Mouse (Mus musculus) neural tube, embryonic 12.5 days (tissue): ENCODE measurements around the gene Spp1. TPM values are rescaled to one million over a fixed set of nuclear protein-coding genes. Genes with fewer than 3 reads are reported as not detected.

Experiments
- ATAC-seq: fragments of 200-750 bp; cut with Nextera tagmentation; 2 replicates; pipeline ENCODE4 v1.8.0; 2017; ENCODE audit warnings: low read depth, mild to moderate bottlenecking, moderate TSS enrichment, moderate library complexity; ENCODE audit not compliant: low FRiP score
- H3K27ac ChIP-seq: fragments of 300-500 bp; sonication (generic); 2 replicates; pipeline ENCODE4 v1.5.1; 2016
- H3K27me3 ChIP-seq: fragments of 300-500 bp; sonication (generic); replicated peaks from 2 replicates; pipeline ENCODE4 v1.6.1; 2016; ENCODE audit warnings: mild to moderate bottlenecking
- H3K36me3 ChIP-seq: fragments of 300-500 bp; sonication (generic); 2 replicates; pipeline ENCODE4 v1.6.1; 2016; ENCODE audit warnings: mild to moderate bottlenecking
- H3K4me1 ChIP-seq: fragments of 300-500 bp; sonication (generic); 2 replicates; pipeline ENCODE4 v1.6.1; 2016
- H3K4me2 ChIP-seq: fragments of 300-500 bp; sonication (generic); replicated peaks from 2 replicates; pipeline ENCODE4 v1.6.1; 2016; ENCODE audit warnings: mild to moderate bottlenecking
- H3K4me3 ChIP-seq: fragments of 300-500 bp; sonication (generic); 2 replicates; pipeline ENCODE4 v1.5.1; 2016
- H3K9ac ChIP-seq: fragments of 300-500 bp; sonication (generic); 2 replicates; pipeline ENCODE4 v1.6.1; 2016; ENCODE audit warnings: mild to moderate bottlenecking
- H3K9me3 ChIP-seq: fragments of 300-500 bp; sonication (generic); 2 replicates; pipeline ENCODE4 v1.6.1; 2016; ENCODE audit warnings: mild to moderate bottlenecking
- WGBS: fragments of 180-500 bp; shearing (Covaris S2); methylation state at CpG from one replicate; pipeline ENCODE4 v1.1.7; 2016; 5-methylcytosine and 5-hydroxymethylcytosine counted together
- polyA plus RNA-seq: library from polyadenylated mRNA; unstranded; fragments of >200 nt; fragmentation: Nextera tagmentation; extraction: Ambion mirVana; gene quantifications from 2 replicates; pipeline ENCODE4 v1.2.1, GENCODE M21; 2016

Spp1 gene
- polyA plus RNA-seq, 1 experiment from 2014 or later: 4.3 TPM

GRCm38 (mm10) chr5:104406756-104407155 is 28.2 kb upstream of the Spp1 start:
- Histone ChIP-seq H3K27me3 (no peaks in the 10 kb centered on the region), H3K36me3 (no peaks in the 10 kb centered on the region), H3K27ac (no peak overlapping the region), H3K4me3 (no peak overlapping the region), H3K9ac (no peak overlapping the region), H3K9me3 (no peaks in the 10 kb centered on the region), H3K4me1 (no peaks in the 10 kb centered on the region), H3K4me2 (no peak overlapping the region)
- no peak for ATAC-seq
- WGBS: 39% methylated on average over 3 of the region's 3 CpGs

DNA sequence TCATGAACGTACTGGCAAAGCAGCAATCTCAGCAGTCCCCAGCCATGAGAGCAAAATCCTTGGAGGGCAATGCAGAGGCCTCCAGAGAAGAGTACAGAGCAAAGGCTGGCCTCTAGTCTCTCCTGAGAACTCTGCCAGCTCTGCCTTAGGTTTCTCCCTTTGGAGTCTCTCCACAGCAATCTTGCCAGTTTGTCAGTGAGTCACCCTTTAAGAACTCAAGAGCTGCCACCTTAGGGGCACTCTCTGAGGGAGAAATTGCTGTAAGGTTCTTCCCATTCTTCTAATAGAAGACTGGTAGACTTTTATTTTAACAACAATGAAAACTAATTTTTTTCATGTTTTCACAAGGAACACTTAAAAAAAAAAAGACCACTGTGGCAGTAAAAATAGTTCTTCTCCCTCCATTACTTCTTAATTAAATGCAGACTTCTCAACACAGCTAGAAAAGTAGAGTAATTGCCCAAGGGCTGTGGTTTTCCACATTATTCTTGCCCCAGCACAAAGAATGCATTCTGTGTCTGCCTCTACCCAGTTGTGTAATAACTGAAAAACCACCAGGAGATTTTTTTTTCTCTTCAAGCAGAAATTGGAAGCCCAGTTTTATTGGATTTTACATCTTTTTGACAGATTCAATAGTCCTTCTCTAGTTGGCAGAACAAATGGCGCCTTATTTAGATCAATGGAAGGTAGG is 27.2 kb upstream of the Spp1 start:
- H3K27ac ChIP-seq: no peak overlapping the region

DNA sequence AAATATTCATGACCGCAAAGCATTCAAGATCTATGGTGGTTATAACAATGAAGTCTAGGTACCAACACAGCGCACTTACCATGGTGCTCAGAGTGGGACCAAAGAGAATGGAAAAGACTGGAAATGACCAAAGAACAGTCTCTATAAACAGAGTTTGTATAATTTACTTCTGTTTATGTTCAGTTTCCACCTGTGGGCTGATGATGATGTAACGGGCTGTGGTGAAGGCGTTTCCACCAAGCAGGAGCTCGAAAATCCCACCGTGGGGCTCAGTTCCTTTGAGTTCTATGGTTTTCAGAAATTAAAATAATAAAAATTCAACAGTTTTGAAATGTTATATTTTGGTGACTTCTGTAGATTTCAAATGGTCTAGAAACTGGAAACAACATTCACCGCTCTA is 26.4 kb upstream of the Spp1 start:
- Histone ChIP-seq H3K36me3 (no peaks in the 10 kb centered on the region), H3K9me3 (no peaks in the 10 kb centered on the region), H3K4me1 (no peaks in the 10 kb centered on the region), H3K4me3 (no peak overlapping the region), H3K27ac (no peak overlapping the region), H3K4me2 (no peak overlapping the region), H3K27me3 (no peaks in the 10 kb centered on the region), H3K9ac (no peak overlapping the region)
- 93% methylated on average over 7 of the region's 7 CpGs for WGBS
- ATAC-seq: no peak

More for the DNA sequence above, 27.2 kb upstream of the Spp1 start:
- H3K9me3 ChIP-seq: no peaks in the 10 kb centered on the region
- ATAC-seq: no peak
- H3K27me3 ChIP-seq: no peaks in the 10 kb centered on the region
- no peak overlapping the region for H3K9ac ChIP-seq
- no peaks in the 10 kb centered on the region for H3K36me3 ChIP-seq
- no peaks in the 10 kb centered on the region for H3K4me1 ChIP-seq
- H3K4me2 ChIP-seq: no peak overlapping the region
- 77% methylated on average over 2 of the region's 2 CpGs for WGBS
- H3K4me3 ChIP-seq: no peak overlapping the region

DNA sequence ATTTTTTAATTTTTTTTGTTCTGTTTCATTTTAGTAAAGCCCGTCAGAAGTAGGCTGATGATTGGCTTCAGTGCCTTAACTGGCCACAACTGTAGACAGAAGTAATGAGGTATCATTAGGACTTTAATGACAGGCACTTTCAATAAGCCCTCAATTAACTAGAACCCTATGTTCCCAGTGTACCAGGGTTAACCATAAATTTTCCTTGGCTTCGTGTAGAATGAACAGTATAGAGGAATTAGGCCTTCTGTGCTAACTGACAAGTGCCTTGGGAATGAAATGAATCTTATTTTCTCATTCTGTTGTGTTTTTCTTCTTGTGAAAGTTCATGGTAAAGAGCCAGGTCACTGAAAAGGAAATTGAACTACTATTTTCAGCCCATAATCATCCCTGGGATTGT is 18.9 kb upstream of the Spp1 start:
- H3K4me1 ChIP-seq: no peaks in the 10 kb centered on the region
- H3K4me3 ChIP-seq: no peak overlapping the region
- H3K9me3 ChIP-seq: no peaks in the 10 kb centered on the region
- no peaks in the 10 kb centered on the region for H3K27me3 ChIP-seq
- H3K27ac ChIP-seq: no peak overlapping the region
- no peak overlapping the region for H3K9ac ChIP-seq
- H3K36me3 ChIP-seq: no peaks in the 10 kb centered on the region
- 53% methylated on average over 2 of the region's 2 CpGs for WGBS
- no peak overlapping the region for H3K4me2 ChIP-seq
- no peak for ATAC-seq

DNA sequence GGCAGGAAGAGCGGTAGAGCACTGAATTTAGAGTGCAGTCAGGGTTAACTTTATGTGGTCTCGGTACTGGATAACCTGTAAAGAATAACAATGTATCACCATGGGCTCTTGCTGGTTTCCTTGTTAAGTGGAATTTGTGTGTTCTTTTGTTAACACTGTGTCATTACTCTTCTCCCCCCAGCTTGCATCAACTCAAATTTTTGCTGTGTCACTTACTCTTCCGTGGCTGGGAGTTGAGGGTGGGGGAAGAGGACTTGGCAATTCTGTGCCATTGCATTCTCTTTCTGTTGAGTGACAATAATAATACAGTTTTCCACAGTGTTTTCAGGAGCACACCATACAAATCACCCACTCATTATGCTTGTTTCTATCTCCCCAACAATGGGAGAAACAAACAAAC is 17.9 kb upstream of the Spp1 start:
- H3K9me3 ChIP-seq: no peaks in the 10 kb centered on the region
- ATAC-seq: no peak
- H3K4me1 ChIP-seq: no peaks in the 10 kb centered on the region
- 67% methylated on average over 3 of the region's 3 CpGs for WGBS
- H3K4me2 ChIP-seq: no peak overlapping the region
- no peak overlapping the region for H3K27ac ChIP-seq
- H3K27me3 ChIP-seq: no peaks in the 10 kb centered on the region
- H3K9ac ChIP-seq: no peak overlapping the region
- H3K4me3 ChIP-seq: no peak overlapping the region
- no peaks in the 10 kb centered on the region for H3K36me3 ChIP-seq

GRCm38 (mm10) chr5:104417721-104418120 is 17.2 kb upstream of the Spp1 start:
- no peak for ATAC-seq
- no peaks in the 10 kb centered on the region for H3K9me3 ChIP-seq
- H3K27me3 ChIP-seq: no peaks in the 10 kb centered on the region
- H3K4me3 ChIP-seq: no peak overlapping the region
- H3K4me1 ChIP-seq: no peaks in the 10 kb centered on the region
- H3K36me3 ChIP-seq: no peaks in the 10 kb centered on the region
- no peak overlapping the region for H3K4me2 ChIP-seq
- no peak overlapping the region for H3K9ac ChIP-seq
- 88% methylated on average over 1 of the region's 1 CpGs for WGBS
- no peak overlapping the region for H3K27ac ChIP-seq

DNA sequence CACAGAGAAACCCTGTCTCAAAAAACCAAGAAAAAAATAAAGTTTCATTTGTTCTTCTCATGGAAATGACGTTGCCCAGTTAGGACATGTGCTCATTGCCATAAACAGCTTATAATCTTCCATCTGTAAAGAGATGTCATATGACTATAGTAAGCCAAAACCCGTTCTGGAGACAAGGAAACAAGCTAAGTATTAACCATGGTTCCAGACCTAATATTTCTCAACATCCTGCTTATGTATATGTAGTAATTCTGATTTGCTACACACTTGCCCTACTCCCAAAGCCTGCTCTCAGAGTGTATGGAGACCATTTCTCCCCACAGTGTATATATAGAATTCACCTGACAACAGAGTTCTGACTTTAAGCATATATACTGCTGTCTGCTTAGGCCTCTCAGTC is 12.9 kb upstream of the Spp1 start:
- H3K9ac ChIP-seq: no peak overlapping the region
- H3K27me3 ChIP-seq: no peaks in the 10 kb centered on the region
- H3K4me1 ChIP-seq: no peaks in the 10 kb centered on the region
- H3K27ac ChIP-seq: no peak overlapping the region
- WGBS: 78% methylated on average over 2 of the region's 2 CpGs
- no peak for ATAC-seq
- no peak overlapping the region for H3K4me3 ChIP-seq
- H3K9me3 ChIP-seq: no peaks in the 10 kb centered on the region
- H3K4me2 ChIP-seq: no peak overlapping the region
- no peaks in the 10 kb centered on the region for H3K36me3 ChIP-seq

- no peak for ATAC-seq
- Histone ChIP-seq H3K27me3 (no peaks in the 10 kb centered on the region), H3K4me2 (no peak overlapping the region), H3K4me3 (no peak overlapping the region), H3K27ac (no peak overlapping the region), H3K36me3 (no peaks in the 10 kb centered on the region), H3K9ac (no peak overlapping the region), H3K9me3 (no peaks in the 10 kb centered on the region), H3K4me1 (no peaks in the 10 kb centered on the region)
- 81% methylated on average over 3 of the region's 3 CpGs for WGBS
Measured at GRCm38 (mm10) chr5:104423861-104424260, 11.1 kb upstream of the Spp1 start.

GRCm38 (mm10) chr5:104425949-104426348 is 9.0 kb upstream of the Spp1 start:
- WGBS: 82% methylated on average over 8 of the region's 8 CpGs
- H3K4me3 ChIP-seq: no peak overlapping the region
- H3K27ac ChIP-seq: no peak overlapping the region
- H3K36me3 ChIP-seq: no peaks in the 10 kb centered on the region
- no peak for ATAC-seq
- no peak overlapping the region for H3K9ac ChIP-seq
- no peaks in the 10 kb centered on the region for H3K27me3 ChIP-seq
- H3K4me2 ChIP-seq: no peak overlapping the region
- H3K4me1 ChIP-seq: no peaks in the 10 kb centered on the region
- H3K9me3 ChIP-seq: no peaks in the 10 kb centered on the region

- Histone ChIP-seq H3K4me3 (no peak overlapping the region), H3K9me3 (no peaks in the 10 kb centered on the region), H3K4me1 (no peaks in the 10 kb centered on the region), H3K4me2 (peak overlapping the region; percentile 30; the same call in 1 of the 2 replicates), H3K9ac (no peak overlapping the region), H3K27ac (no peak overlapping the region), H3K36me3 (no peaks in the 10 kb centered on the region), H3K27me3 (no peaks in the 10 kb centered on the region)
- 51% methylated on average over 12 of the region's 12 CpGs for WGBS
- ATAC-seq: no peak
Measured at GRCm38 (mm10) chr5:104432886-104433285, 2.0 kb upstream of the Spp1 start.

DNA sequence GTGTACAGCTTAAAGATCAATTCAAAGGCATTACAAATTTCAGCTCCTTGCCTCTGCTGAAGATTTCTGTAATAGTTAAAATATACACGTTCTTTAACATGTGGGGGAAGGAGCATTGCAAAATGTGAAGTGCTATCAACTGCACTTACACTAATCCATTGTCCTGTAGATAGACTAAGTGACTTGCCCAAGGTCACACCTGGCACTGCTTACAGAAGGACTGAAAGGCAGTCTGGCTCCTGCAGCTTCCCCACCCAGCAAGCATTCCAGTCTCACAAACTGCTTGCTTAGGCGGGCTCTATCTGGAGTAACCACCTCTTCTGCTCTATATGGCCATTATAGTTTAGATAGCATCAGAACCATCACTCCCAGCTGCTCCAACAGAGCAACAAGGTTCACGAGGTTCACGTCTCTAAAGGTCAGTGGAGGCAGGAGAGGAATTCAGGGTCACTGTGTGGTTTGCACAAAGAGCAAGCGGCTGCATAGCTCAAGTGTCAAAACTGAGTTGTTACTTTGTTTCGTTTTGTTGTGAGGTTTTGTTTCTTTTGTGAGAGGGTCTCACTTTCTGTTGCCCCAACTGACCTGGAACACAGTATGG is 851 bp upstream of the Spp1 start:
- Histone ChIP-seq H3K4me3 (no peak overlapping the region), H3K27ac (no peak overlapping the region), H3K27me3 (no peaks in the 10 kb centered on the region), H3K4me2 (no peak overlapping the region), H3K36me3 (no peaks in the 10 kb centered on the region), H3K9me3 (no peaks in the 10 kb centered on the region), H3K4me1 (no peaks in the 10 kb centered on the region), H3K9ac (no peak overlapping the region)
- ATAC-seq: no peak
- WGBS: 56% methylated on average over 6 of the region's 6 CpGs

DNA sequence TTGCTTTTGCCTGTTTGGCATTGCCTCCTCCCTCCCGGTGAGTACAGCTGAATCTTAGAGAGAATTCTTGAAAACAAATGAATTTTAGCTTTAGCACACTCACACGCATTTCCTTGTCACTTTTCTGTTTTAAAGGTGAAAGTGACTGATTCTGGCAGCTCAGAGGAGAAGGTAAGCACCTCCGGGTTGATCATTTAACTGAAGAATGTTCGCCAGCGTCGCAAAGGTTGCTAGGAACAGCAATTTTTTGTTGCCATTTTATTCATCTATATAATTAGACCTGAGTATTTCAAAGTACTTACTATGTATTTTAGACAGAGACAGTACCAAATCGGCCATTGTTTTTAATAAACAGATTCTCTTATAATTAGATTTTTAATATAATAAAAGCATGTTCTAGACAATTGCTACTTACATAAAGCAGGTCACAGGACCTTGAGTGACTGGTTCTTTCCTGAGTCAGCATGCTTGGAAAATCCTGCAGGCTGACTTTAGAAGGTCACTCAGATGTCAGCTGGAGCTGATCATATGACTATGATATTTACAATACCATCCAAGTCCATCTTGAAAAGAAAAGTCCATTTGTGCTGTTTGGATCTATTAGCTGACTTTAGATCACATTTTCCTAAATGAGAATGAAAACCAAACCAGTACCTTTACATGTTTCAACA is 1.6 kb downstream of the Spp1 start:
- no peaks in the 10 kb centered on the region for H3K36me3 ChIP-seq
- no peak overlapping the region for H3K27ac ChIP-seq
- H3K4me3 ChIP-seq: no peak overlapping the region
- H3K9ac ChIP-seq: no peak overlapping the region
- H3K4me2 ChIP-seq: no peak overlapping the region
- 85% methylated on average over 7 of the region's 7 CpGs for WGBS
- no peaks in the 10 kb centered on the region for H3K9me3 ChIP-seq
- no peaks in the 10 kb centered on the region for H3K4me1 ChIP-seq
- no peaks in the 10 kb centered on the region for H3K27me3 ChIP-seq
- no peak for ATAC-seq

GRCm38 (mm10) chr5:104442396-104442795 is 7.5 kb downstream of the Spp1 start:
- Histone ChIP-seq H3K9me3 (no peaks in the 10 kb centered on the region), H3K36me3 (no peaks in the 10 kb centered on the region), H3K4me1 (no peaks in the 10 kb centered on the region), H3K4me3 (no peak overlapping the region), H3K9ac (no peak overlapping the region), H3K27ac (no peak overlapping the region), H3K4me2 (no peak overlapping the region), H3K27me3 (no peaks in the 10 kb centered on the region)
- ATAC-seq: no peak
- WGBS: 72% methylated on average over 6 of the region's 6 CpGs
